Mouse (Mus musculus) CH12.LX (cell line): Measurements from ENCODE around the gene Kif3b. TPM values are rescaled to one million over a fixed set of nuclear protein-coding genes. Genes with fewer than 3 reads are reported as not detected.
"Not testable (repeated sequence)": the region's sequence is repeated elsewhere in the genome, so short reads cannot be mapped to it uniquely, and the experiment has no call there.

Source experiments
- DNase-seq: peaks from one replicate; pipeline ENCODE4 v3.0.0-alpha.2; 2013; ENCODE audit errors: extremely low read depth
- H3K27ac ChIP-seq: 2 replicates; pipeline ENCODE4 v1.5.1; 2012; ENCODE audit warnings: low read depth, mild to moderate bottlenecking, control low read depth, moderate library complexity; ENCODE audit not compliant: insufficient read depth
- H3K27me3 ChIP-seq: replicated peaks from 2 replicates; pipeline ENCODE3; 2012; ENCODE audit warnings: inconsistent platforms
- H3K36me3 ChIP-seq, 2 experiments: replicated peaks in 1 of 2; 2 replicates each; pipeline versions ENCODE3 to v1.6.1; 2012; ENCODE audit warnings: inconsistent platforms in 1 of 2, low read length in 1 of 2, mild to moderate bottlenecking in 1 of 2, mixed read lengths in 1 of 2, moderate library complexity in 1 of 2; ENCODE audit not compliant: control insufficient read depth in 1 of 2, insufficient read depth in 1 of 2
- H3K4me1 ChIP-seq, 2 experiments: 2 replicates each; pipeline ENCODE4 v1.6.1; 2012; ENCODE audit warnings: inconsistent platforms in 1 of 2, moderate library complexity in 1 of 2; ENCODE audit not compliant: insufficient read depth in 2 of 2, control insufficient read depth in 1 of 2
- H3K4me2 ChIP-seq: 2 replicates; pipeline ENCODE4 v1.6.1; 2012; ENCODE audit warnings: low read depth, mild to moderate bottlenecking, control low read depth; ENCODE audit not compliant: poor library complexity, insufficient read depth, severe bottlenecking
- H3K4me3 ChIP-seq, 3 experiments: fragments of 150-350 bp in 1 of 3; sonication (generic) in 1 of 3; replicated peaks in 1 of 3; 2 replicates each; pipeline versions ENCODE3 to v1.5.1; 2011 to 2012; ENCODE audit warnings: low read depth in 2 of 3, low read length in 2 of 3, mild to moderate bottlenecking in 2 of 3, moderate library complexity in 2 of 3, control low read depth in 1 of 3, improper control_type of control experiment in 1 of 3, inconsistent platforms in 1 of 3, mixed read lengths in 1 of 3; ENCODE audit not compliant: poor library complexity in 1 of 3
- H3K79me2 ChIP-seq: replicated peaks from 2 replicates; pipeline ENCODE4 v1.6.1; 2012; ENCODE audit warnings: mild to moderate bottlenecking, moderate library complexity; ENCODE audit not compliant: control insufficient read depth, poor library complexity, insufficient read depth, severe bottlenecking; ENCODE audit errors: extremely low read depth
- H3K9ac ChIP-seq: 2 replicates; pipeline ENCODE4 v1.6.1; 2012; ENCODE audit warnings: low read depth, mild to moderate bottlenecking, control low read depth, moderate library complexity; ENCODE audit not compliant: insufficient read depth
- H3K9me3 ChIP-seq: replicated peaks from 2 replicates; pipeline ENCODE3; 2012; ENCODE audit warnings: low read length, inconsistent platforms, mixed read lengths
- BHLHE40 ChIP-seq: IDR thresholded peaks from 2 replicates; pipeline ENCODE4 v1.6.1; 2011; ENCODE audit warnings: mild to moderate bottlenecking, low read depth, low read length, improper control_type of control experiment
- E2F4 ChIP-seq: IDR thresholded peaks from 2 replicates; pipeline ENCODE4 v1.6.1; 2011; ENCODE audit warnings: low read depth, low read length, improper control_type of control experiment; ENCODE audit not compliant: insufficient replicate concordance
- ELF1 ChIP-seq: IDR thresholded peaks from 2 replicates; pipeline ENCODE4 v1.6.1; 2014; ENCODE audit warnings: low read depth, mild to moderate bottlenecking, inconsistent platforms, low read length, improper control_type of control experiment
- GABPA ChIP-seq: IDR thresholded peaks from 2 replicates; pipeline ENCODE4 v1.6.1; 2012; ENCODE audit warnings: low read depth, low read length, improper control_type of control experiment, inconsistent platforms; ENCODE audit not compliant: insufficient replicate concordance
- HCFC1 ChIP-seq: IDR thresholded peaks from 2 replicates; pipeline ENCODE4 v1.6.1; 2012; ENCODE audit warnings: low read depth, mild to moderate bottlenecking, inconsistent platforms, low read length, improper control_type of control experiment
- JUN ChIP-seq: IDR thresholded peaks from 2 replicates; pipeline ENCODE4 v1.6.1; 2011; ENCODE audit warnings: low read depth, mild to moderate bottlenecking, low read length, improper control_type of control experiment, moderate library complexity; ENCODE audit not compliant: insufficient read depth
- KAT2A ChIP-seq: IDR thresholded peaks from 2 replicates; pipeline ENCODE4 v1.6.1; 2012; ENCODE audit warnings: low read length, improper control_type of control experiment, inconsistent platforms; ENCODE audit not compliant: insufficient replicate concordance
- MAFK ChIP-seq: IDR thresholded peaks from 2 replicates; pipeline ENCODE4 v1.6.1; 2011; ENCODE audit warnings: low read length, improper control_type of control experiment; ENCODE audit not compliant: insufficient replicate concordance
- MAX ChIP-seq: IDR thresholded peaks from 2 replicates; pipeline ENCODE4 v1.6.1; 2011; ENCODE audit warnings: low read length, improper control_type of control experiment
- MAZ ChIP-seq: IDR thresholded peaks from 2 replicates; pipeline ENCODE4 v1.6.1; 2012; ENCODE audit warnings: low read depth, mild to moderate bottlenecking, inconsistent platforms, low read length, improper control_type of control experiment, moderate library complexity
- MEF2A ChIP-seq: IDR thresholded peaks from 2 replicates; pipeline ENCODE4 v1.6.1; 2014; ENCODE audit warnings: low read depth, mild to moderate bottlenecking, inconsistent platforms, low read length, improper control_type of control experiment, borderline replicate concordance
- MXI1 ChIP-seq: IDR thresholded peaks from 2 replicates; pipeline ENCODE4 v1.6.1; 2011; ENCODE audit warnings: mild to moderate bottlenecking, low read depth, low read length, improper control_type of control experiment
- POLR2A ChIP-seq: IDR thresholded peaks from 2 replicates; pipeline ENCODE4 v1.6.1; 2011; ENCODE audit warnings: low read depth, mild to moderate bottlenecking, improper control_type of control experiment, low read length
- POLR2AphosphoS2 ChIP-seq: IDR thresholded peaks from 2 replicates; pipeline ENCODE4 v1.6.1; 2011; ENCODE audit warnings: low read depth, low read length, improper control_type of control experiment
- RCOR1 ChIP-seq: conservative IDR thresholded peaks from 2 replicates; pipeline ENCODE4 v1.6.1; 2012; ENCODE audit warnings: low read depth, mild to moderate bottlenecking, inconsistent platforms, low read length, improper control_type of control experiment
- SIN3A ChIP-seq: IDR thresholded peaks from 2 replicates; pipeline ENCODE4 v1.6.1; 2012; ENCODE audit warnings: low read length, improper control_type of control experiment, inconsistent platforms
- TBP ChIP-seq: conservative IDR thresholded peaks from 2 replicates; pipeline ENCODE4 v1.6.1; 2011; ENCODE audit warnings: low read depth, low read length, improper control_type of control experiment
- TCF12 ChIP-seq: IDR thresholded peaks from 2 replicates; pipeline ENCODE4 v1.6.1; 2014; ENCODE audit warnings: low read depth, mild to moderate bottlenecking, inconsistent platforms, low read length, improper control_type of control experiment
- ZNF384 ChIP-seq: IDR thresholded peaks from 2 replicates; pipeline ENCODE4 v1.6.1; 2012; ENCODE audit warnings: low read depth, low read length, improper control_type of control experiment, inconsistent platforms
- dilution Hi-C: fragments of 300-500 bp; cut with MboI; formaldehyde crosslinking; loops from 2 replicates; pipeline ENCODE4 v1.14.3; 2020; ENCODE audit warnings: low sequenced_read_pairs; ENCODE audit not compliant: extremely low pct_unique_long_range_greater_than_20kb, extremely low pct_ligation_motif_present
- in situ Hi-C: fragments of 300-500 bp; cut with MboI; formaldehyde crosslinking; loops from 3 replicates; pipeline ENCODE4 v1.14.3; 2019; ENCODE audit warnings: low sequenced_read_pairs, low pct_ligation_motif_present, low pct_unique_long_range_greater_than_20kb, mixed read lengths
- polyA plus RNA-seq: library from polyadenylated mRNA; unstranded; fragments of >175 nt; gene quantifications from 2 replicates; pipeline ENCODE4 v1.2.1, GENCODE M21; 2012; ENCODE audit warnings: low read depth; ENCODE audit not compliant: insufficient read length
- total RNA-seq, 2 experiments: library from RNA; depleted of rRNA; stranded (reverse); fragments of 300-350 nt in 1 of 2; fragments of >200 nt in 1 of 2; gene quantifications; 2 replicates each; pipeline ENCODE4 v1.2.3; 2012 to 2014

Kif3b gene
- total and polyA plus RNA-seq, 3 experiments: 8.5 to 16.5 (median 10.6) TPM

DNA sequence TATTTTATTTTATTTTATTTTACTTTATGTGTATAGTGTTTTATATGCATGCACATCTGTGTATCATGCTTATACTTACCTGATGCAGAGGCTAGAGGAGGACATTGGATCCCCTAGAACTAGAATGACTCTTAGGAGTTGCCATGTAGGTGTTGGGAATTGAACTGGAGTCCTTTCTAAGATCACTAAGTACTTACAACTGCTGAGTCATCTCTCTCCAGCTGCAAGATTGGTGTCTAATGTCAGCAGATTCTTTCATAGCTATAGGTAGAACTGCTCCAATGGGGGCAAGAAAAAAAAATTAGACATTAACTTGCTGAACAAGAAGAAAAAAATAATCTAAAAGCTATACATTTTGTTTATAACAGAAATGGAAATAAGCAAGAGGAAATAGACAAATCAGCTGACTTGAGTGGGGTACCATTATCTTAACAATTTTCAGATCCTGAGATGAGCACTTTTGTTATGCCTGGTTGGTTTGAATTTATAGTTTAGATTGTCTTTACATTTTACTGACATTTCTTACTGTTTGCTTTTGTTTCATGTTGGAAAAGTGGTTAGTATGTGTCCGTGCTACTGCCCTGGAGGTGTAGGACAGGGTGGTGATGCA lies 70.0 kb downstream of the Kif3b start:
- Histone ChIP-seq H3K79me2 (peaks cover 17% of the 10 kb centered on the region), H3K4me3 (no peak overlapping the region), H3K4me2 (no peak overlapping the region), H3K36me3 (peaks cover 49 to 80% of the 10 kb centered on the region in 2 experiments), H3K27me3 (no peaks in the 10 kb centered on the region), H3K9me3 (peaks cover 4% of the 10 kb centered on the region), H3K27ac (no peak overlapping the region), H3K9ac (no peak overlapping the region), H3K4me1 (peaks cover 0 to 11% of the 10 kb centered on the region in 2 experiments; a peak in 2 of 4 replicates)
- TF ChIP-seq MAFK (peak; percentile 52; the same call in 1 of the 2 replicates), SIN3A (no peak)
- in situ Hi-C loops (no loop called here), dilution Hi-C loops (no loop called here)
- DNase-seq: no peak

GRCm38 (mm10) chr2:153364531-153364930 lies 73.3 kb downstream of the Kif3b start:
- H3K9me3 ChIP-seq, dilution Hi-C loops, in situ Hi-C loops, H3K4me2 ChIP-seq, DNase-seq, H3K9ac ChIP-seq, H3K4me1 ChIP-seq, H3K27me3 ChIP-seq, H3K4me3 ChIP-seq, H3K27ac ChIP-seq: not testable (repeated sequence)
- Histone ChIP-seq H3K79me2 (peaks cover 17% of the 10 kb centered on the region), H3K36me3 (peaks cover 40 to 79% of the 10 kb centered on the region in 2 experiments)

DNA sequence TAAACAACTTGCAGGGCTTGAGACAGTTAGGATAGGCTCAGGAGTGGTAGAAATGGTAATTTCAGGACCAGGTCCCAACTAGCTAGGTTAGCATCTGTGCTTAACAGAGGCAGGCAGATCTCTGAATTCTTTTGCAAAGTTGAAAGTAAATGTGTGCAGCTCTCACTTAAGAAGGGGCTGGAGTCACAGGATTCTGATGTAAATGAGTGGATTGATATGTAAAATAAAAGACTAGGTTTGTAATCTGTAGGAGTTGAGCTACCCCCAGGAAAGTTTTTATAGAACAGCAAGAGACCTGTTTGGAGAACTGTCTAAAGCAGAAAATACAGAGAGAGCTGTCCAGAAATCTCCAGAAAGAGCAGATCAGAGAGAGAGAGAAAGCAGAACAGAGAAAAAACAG lies 79.7 kb downstream of the Kif3b start:
- DNase-seq: no peak
- dilution Hi-C loops (no loop called here), in situ Hi-C loops (no loop called here)
- Histone ChIP-seq H3K27me3 (no peaks in the 10 kb centered on the region), H3K27ac (no peak overlapping the region), H3K36me3 (peaks cover 27 to 75% of the 10 kb centered on the region in 2 experiments), H3K79me2 (peaks cover 32% of the 10 kb centered on the region), H3K4me3 (no peak overlapping the region), H3K9me3 (peaks cover 6% of the 10 kb centered on the region), H3K4me1 (peaks cover 0 to 19% of the 10 kb centered on the region in 2 experiments; a peak in 2 of 4 replicates), H3K4me2 (no peak overlapping the region), H3K9ac (no peak overlapping the region)
- no peak for TF ChIP-seq ZNF384
- no peak for TF ChIP-seq MAFK
- no peak for TF ChIP-seq MAX
- TF ChIP-seq KAT2A: no peak
- no peak for TF ChIP-seq GABPA
- TF ChIP-seq ELF1: no peak
- no peak for TF ChIP-seq POLR2AphosphoS2
- no peak for TF ChIP-seq BHLHE40
- no peak for TF ChIP-seq E2F4
- no peak for TF ChIP-seq TCF12
- no peak for TF ChIP-seq MXI1
- TF ChIP-seq POLR2A: no peak
- TF ChIP-seq TBP: no peak
- TF ChIP-seq MAZ: no peak
- no peak for TF ChIP-seq MEF2A
- no peak for TF ChIP-seq RCOR1
- no peak for TF ChIP-seq JUN
- TF ChIP-seq HCFC1: no peak
